Mouse (Mus musculus) liver, embryonic 15.5 days (tissue): ENCODE results near the gene Cbx7. TPM values are rescaled to one million over a fixed set of nuclear protein-coding genes. Genes with fewer than 3 reads are reported as not detected.

Experiments
- ATAC-seq: fragments of 200-750 bp; cut with Nextera tagmentation; 2 replicates; pipeline ENCODE4 v1.8.0; 2017; ENCODE audit warnings: moderate number of reproducible peaks, mild to moderate bottlenecking, moderate library complexity; ENCODE audit not compliant: insufficient read depth
- H3K27ac ChIP-seq: fragments of 300-500 bp; sonication (generic); replicated peaks from 2 replicates; pipeline ENCODE4 v1.5.1; 2015; ENCODE audit warnings: mild to moderate bottlenecking, inconsistent platforms
- H3K27me3 ChIP-seq: fragments of 300-500 bp; sonication (generic); 2 replicates; pipeline ENCODE4 v1.6.1; 2015; ENCODE audit warnings: mild to moderate bottlenecking, inconsistent platforms
- H3K36me3 ChIP-seq: fragments of 300-500 bp; sonication (generic); replicated peaks from 2 replicates; pipeline ENCODE4 v1.6.1; 2015; ENCODE audit warnings: moderate library complexity, mild to moderate bottlenecking, inconsistent platforms
- H3K4me1 ChIP-seq: fragments of 300-500 bp; sonication (generic); replicated peaks from 2 replicates; pipeline ENCODE4 v1.6.1; 2015; ENCODE audit warnings: inconsistent platforms
- H3K4me2 ChIP-seq: fragments of 300-500 bp; sonication (generic); 2 replicates; pipeline ENCODE4 v1.6.1; 2015; ENCODE audit warnings: moderate library complexity, mild to moderate bottlenecking, inconsistent platforms
- H3K4me3 ChIP-seq: fragments of 300-500 bp; sonication (generic); replicated peaks from 2 replicates; pipeline ENCODE4 v1.5.1; 2015; ENCODE audit warnings: mild to moderate bottlenecking, inconsistent platforms
- H3K9ac ChIP-seq: fragments of 300-500 bp; sonication (generic); 2 replicates; pipeline ENCODE4 v1.6.1; 2015; ENCODE audit warnings: moderate library complexity, mild to moderate bottlenecking, inconsistent platforms
- H3K9me3 ChIP-seq: fragments of 300-500 bp; sonication (generic); replicated peaks from 2 replicates; pipeline ENCODE4 v1.6.1; 2016; ENCODE audit warnings: inconsistent platforms
- WGBS: fragments of 180-500 bp; shearing (Covaris S2); methylation state at CpG from one replicate; pipeline ENCODE4 v1.1.7; 2015; ENCODE audit warnings: mixed read lengths; ENCODE audit not compliant: insufficient replicate concordance; 5-methylcytosine and 5-hydroxymethylcytosine counted together
- polyA plus RNA-seq: library from polyadenylated mRNA; unstranded; fragments of >200 nt; fragmentation: Nextera tagmentation; extraction: Ambion mirVana; gene quantifications from 2 replicates; pipeline ENCODE4 v1.2.1, GENCODE M21; 2015

Gene Cbx7
- polyA plus RNA-seq, 1 experiment from 2014 or later: 0.97 TPM

DNA sequence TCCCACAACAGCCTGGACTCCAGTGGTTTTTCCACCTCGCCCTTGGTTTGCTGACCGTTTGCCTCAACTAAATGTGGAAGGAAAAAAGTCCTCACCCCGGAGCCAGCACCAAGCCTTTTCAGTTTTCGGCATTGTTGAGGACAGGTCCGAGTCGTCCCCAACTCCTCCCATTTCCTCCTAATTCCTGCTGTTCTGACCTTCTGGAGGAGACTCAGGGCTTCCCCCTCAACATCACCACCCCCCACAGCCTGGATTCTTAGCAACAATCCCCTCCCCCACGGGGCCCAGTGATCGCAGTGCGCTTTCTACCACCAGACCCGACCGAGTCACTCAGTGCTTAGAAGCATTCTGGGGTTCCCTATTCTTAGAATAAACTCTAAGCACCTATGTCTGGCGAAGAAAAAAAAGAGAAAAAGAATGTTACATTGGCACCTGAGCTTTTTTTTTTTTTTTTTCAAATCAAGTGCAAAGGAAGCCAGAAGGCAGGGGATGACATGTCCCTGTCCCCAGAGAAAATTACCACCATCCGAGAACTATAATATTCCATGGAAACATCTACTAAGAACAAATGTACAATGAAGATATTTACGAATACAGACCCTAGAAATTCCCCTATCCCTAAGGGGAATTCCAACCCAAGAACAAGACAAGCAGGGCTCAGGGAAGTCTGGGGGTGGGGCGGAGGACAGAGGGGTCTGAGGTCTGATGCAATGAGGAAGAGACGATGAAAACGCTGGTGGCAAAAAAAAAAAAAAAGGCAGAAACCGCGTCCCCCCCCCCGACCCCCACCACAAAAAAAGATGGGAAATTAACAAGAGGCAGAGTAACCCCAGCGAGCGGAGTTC is 37.0 kb downstream of the Cbx7 start:
- Histone ChIP-seq H3K4me2 (peak overlapping the region; percentile 11), H3K9me3 (no peaks in the 10 kb centered on the region), H3K36me3 (no peaks in the 10 kb centered on the region), H3K9ac (no peak overlapping the region), H3K4me3 (0 out of 2 replicates have a peak overlapping the region, but pooled peaks have one; percentile 1), H3K27me3 (peaks cover 73% of the 10 kb centered on the region), H3K27ac (no peak overlapping the region), H3K4me1 (peaks cover 33% of the 10 kb centered on the region)
- 3% methylated on average over 22 of the region's 22 CpGs for WGBS
- ATAC-seq: no peak

DNA sequence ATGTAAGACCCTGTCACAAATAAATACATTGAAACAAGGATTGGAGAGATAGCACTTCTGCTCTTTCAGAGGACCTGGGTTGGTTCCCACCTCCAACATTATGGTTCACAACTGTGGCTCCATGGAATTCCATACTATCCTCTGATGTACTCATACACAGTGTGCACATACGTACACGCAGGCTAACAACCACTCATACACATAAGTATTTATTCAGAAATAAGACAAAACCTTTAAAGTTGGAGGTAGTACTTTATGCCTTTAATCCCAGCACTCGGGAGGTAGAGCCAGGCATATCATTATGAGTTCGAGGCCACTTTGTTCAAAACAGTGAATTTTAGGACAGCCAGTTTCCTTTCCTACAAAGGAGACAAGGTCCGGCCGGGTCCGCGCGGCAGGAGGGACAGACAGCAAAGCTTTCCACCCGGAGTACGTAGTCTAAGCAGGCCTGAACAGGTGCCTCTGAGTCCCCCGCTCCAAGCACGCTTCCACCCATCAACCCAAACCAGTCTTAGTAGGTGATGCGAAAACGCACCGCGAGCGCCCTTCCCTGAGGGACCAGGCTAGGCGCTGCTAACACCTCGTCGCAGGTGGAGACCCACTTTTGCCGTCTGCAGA is 37.8 kb downstream of the Cbx7 start:
- Histone ChIP-seq H3K4me2 (peak overlapping the region; percentile 98), H3K9me3 (no peaks in the 10 kb centered on the region), H3K9ac (no peak overlapping the region), H3K27ac (no peak overlapping the region), H3K4me3 (peak overlapping the region; percentile 83), H3K27me3 (peaks cover 72% of the 10 kb centered on the region), H3K36me3 (no peaks in the 10 kb centered on the region), H3K4me1 (peaks cover 40% of the 10 kb centered on the region)
- 8% methylated on average over 22 of the region's 22 CpGs for WGBS
- no peak for ATAC-seq

DNA sequence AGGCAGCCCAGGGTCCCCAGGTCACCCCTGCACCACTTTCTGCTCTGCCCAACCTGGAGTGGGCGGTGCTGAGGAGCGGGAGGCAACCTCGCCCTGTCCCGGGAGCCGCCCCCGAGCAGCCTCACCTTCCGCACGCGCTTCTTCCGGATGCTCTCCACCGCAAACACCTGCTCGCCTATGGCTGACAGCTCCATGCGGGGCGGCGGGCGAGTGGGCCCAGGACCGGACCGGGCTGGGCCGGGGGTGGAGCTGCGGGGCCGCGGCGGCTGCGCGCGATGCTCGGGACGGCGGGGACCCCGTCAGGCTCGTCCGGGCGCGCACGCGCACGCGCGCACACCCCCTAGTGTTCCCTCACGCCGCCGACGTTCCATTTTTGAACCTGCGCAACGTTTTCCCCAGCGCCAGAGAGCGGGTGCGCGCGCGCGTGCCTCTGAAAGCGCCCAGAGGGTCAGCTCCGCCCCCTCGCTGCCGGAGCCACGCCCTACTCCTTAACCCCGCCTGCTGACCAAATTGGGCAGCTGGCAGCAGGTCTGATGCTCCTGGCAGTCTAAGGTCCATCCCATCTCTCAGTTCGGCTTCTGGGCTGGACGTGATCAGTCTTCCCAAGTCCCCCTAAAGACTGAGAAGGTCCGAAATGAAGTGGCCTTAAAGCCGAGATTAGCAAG is 38.5 kb downstream of the Cbx7 start:
- Histone ChIP-seq H3K4me1 (peaks cover 45% of the 10 kb centered on the region), H3K27me3 (peaks cover 67% of the 10 kb centered on the region), H3K4me3 (peak overlapping the region; percentile 83), H3K36me3 (no peaks in the 10 kb centered on the region), H3K27ac (peak overlapping the region; percentile 84), H3K9ac (peak overlapping the region; percentile 66), H3K9me3 (no peaks in the 10 kb centered on the region), H3K4me2 (peak overlapping the region; percentile 98)
- ATAC-seq: peak; percentile 53
- under 1% methylated on average over 62 of the region's 62 CpGs for WGBS

DNA sequence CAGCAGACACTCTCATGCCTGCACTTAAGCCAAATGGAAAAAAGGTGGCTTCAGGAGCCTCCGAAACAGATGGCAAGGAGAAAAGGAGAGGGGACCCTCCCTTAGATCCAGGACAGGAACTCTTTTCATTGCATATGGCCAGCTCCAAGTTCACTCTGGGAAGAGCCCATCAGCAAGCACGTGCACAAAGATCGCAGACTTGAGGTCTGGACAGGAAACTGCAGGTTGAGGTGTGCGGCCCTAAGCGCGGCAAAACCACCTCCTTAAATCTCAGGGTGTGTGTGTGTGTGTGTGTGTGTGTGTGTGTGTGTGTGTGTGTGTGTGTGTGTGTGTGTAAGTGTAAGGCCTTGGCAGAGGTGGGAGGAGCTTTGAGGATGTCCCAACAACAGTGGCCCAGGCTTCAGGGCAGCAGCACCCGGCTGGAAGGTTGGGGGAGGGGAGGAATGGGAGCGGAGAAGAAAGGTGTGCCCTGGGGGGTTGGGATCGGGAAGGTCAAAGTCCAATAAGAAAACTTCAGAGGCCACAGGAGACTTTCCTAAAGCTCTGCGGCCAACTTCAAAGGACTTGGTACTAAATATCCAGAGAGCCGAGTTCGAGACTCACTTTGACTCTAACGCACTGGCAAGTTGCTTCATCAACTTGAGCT is 39.3 kb downstream of the Cbx7 start:
- Histone ChIP-seq H3K4me2 (peak overlapping the region; percentile 98), H3K4me3 (peak overlapping the region; percentile 83), H3K9me3 (no peaks in the 10 kb centered on the region), H3K27ac (peak overlapping the region; percentile 84; the same call in 1 of the 2 replicates), H3K9ac (peak overlapping the region; percentile 66), H3K4me1 (peaks cover 54% of the 10 kb centered on the region), H3K27me3 (peaks cover 60% of the 10 kb centered on the region), H3K36me3 (no peaks in the 10 kb centered on the region)
- no peak for ATAC-seq
- WGBS: 38% methylated on average over 13 of the region's 13 CpGs

DNA sequence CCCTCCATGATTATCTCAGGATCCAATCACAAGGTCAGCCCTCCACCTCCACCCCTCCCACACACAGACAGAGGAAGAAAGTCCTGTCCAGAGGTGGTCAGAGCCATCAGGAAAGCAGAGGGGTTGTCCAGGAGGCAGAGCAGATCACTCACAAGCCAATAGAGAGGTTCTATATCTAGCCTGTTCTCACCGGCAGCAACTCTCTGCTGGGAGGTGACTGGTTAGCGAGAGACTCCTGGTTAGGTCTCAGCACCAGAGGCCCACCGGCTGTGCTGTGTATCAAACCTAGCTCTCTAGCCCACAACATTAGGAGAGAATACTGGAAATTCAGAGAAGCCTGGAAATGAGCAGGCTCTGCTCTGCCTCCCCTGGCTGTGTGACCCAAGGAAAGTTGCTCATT is 41.2 kb downstream of the Cbx7 start:
- H3K9ac ChIP-seq: no peak overlapping the region
- no peaks in the 10 kb centered on the region for H3K36me3 ChIP-seq
- H3K27ac ChIP-seq: no peak overlapping the region
- 84% methylated on average over 3 of the region's 3 CpGs for WGBS
- no peaks in the 10 kb centered on the region for H3K9me3 ChIP-seq
- ATAC-seq: no peak
- H3K27me3 ChIP-seq: peaks cover 42% of the 10 kb centered on the region
- H3K4me3 ChIP-seq: no peak overlapping the region
- H3K4me2 ChIP-seq: no peak overlapping the region
- peaks cover 55% of the 10 kb centered on the region for H3K4me1 ChIP-seq

DNA sequence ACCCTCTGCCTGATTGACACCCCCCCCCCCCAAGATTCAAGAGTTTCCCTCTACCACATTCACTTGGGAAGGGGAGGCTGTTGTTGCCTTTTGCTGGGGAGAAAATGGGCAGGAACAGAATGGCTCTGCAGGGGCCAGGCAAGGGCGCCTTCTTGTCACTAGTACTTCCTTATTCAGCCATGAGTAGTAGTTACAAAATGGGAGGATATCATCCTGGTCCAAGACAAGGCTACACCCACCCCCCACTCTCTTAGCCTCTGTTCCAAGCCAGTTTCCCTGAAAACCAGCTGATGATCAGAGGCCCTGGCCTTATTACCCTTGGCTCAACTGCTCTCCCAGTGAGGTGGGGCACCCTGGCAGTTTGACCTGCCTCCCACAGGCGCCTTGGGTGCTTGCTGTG is 42.2 kb downstream of the Cbx7 start:
- H3K27me3 ChIP-seq: peaks cover 32% of the 10 kb centered on the region
- no peaks in the 10 kb centered on the region for H3K9me3 ChIP-seq
- 62% methylated on average over 2 of the region's 2 CpGs for WGBS
- H3K27ac ChIP-seq: peak overlapping the region; percentile 94
- ATAC-seq: no peak
- H3K4me3 ChIP-seq: 0 out of 2 replicates have a peak overlapping the region, but pooled peaks have one; percentile 66
- H3K4me2 ChIP-seq: peak overlapping the region; percentile 81
- H3K4me1 ChIP-seq: peaks cover 54% of the 10 kb centered on the region
- H3K36me3 ChIP-seq: no peaks in the 10 kb centered on the region
- peak overlapping the region; percentile 75 for H3K9ac ChIP-seq

DNA sequence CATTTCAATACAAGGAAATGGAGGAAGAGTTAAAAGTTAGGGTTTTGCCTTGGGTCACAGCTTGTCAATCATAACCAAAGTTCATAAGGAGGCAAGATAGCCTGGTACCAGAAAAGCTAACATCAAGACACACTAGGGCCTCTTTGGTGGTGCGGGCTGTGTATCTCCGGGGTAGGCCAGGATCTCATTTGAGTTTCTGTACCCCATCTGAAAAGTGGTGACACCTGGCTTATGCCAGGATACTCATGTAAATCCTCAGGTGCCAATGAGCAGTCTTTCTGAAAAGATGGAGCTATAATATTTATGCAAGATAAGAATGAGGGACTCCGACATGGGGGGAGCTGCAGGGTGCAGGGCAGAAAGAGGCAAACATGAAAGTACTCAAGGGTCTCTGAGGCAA is 42.6 kb downstream of the Cbx7 start:
- peak overlapping the region; percentile 75 for H3K9ac ChIP-seq
- no peak; the same call in 1 of the 2 replicates for ATAC-seq
- H3K4me1 ChIP-seq: peaks cover 50% of the 10 kb centered on the region
- no peaks in the 10 kb centered on the region for H3K9me3 ChIP-seq
- peak overlapping the region; percentile 66 for H3K4me3 ChIP-seq
- WGBS: 76% methylated on average over 3 of the region's 3 CpGs
- H3K27ac ChIP-seq: peak overlapping the region; percentile 94
- peaks cover 28% of the 10 kb centered on the region for H3K27me3 ChIP-seq
- H3K4me2 ChIP-seq: peak overlapping the region; percentile 81
- H3K36me3 ChIP-seq: no peaks in the 10 kb centered on the region

DNA sequence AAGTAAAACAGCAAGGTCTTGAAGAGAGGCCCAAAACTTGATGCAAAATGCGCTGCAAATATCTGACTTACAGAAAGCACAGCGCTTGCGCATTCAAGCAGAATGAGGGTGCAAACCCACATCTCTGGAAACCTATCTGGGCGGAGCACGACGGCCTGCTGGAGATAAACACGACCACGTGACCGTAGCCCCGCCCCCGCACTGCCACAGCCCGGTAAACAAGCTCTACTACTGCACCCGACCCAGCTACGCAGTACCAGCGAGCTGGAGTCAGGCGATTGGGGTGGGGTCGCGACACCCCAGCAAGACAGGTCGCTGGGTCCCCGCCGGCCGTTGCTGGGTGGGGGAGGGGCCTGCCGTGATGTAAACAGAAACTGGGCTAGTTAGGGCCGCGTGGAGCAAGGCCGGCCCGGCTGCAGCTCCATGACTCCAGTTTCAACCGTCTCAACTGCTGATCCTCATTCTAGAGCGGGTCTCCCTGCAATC is 43.2 kb downstream of the Cbx7 start:
- Histone ChIP-seq H3K9ac (peak overlapping the region; percentile 75), H3K4me1 (peaks cover 44% of the 10 kb centered on the region), H3K4me3 (peak overlapping the region; percentile 66), H3K27me3 (peaks cover 22% of the 10 kb centered on the region), H3K9me3 (no peaks in the 10 kb centered on the region), H3K36me3 (no peaks in the 10 kb centered on the region), H3K27ac (peak overlapping the region; percentile 94), H3K4me2 (peak overlapping the region; percentile 81)
- ATAC-seq: peak; percentile 91
- WGBS: under 1% methylated on average over 29 of the region's 29 CpGs

DNA sequence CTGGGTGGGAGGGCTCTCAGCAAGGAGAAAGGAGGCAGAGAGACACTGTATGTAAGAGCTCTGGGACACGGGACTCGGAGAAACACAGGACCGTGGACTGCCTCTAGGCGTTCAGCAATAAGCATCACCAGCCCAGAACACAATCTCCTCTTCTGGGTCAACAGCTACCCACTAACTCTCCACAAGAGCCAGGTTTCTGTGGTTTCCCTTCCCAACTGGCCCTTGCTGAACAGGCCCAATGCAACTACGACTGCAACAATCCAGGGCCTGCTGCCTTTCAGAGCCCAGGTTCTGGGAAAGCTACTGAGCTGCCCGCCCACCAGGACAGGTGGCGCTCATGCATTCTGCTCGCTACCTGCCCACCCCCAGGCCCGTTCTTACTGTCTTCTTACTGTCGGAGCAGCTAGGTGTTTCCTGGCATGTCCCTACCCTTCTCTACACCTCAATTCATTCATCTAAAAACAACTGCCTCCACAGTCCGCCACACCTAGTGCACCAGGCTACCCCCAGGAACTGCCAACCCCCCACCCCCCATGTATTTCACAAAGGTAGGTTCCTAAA is 44.0 kb downstream of the Cbx7 start:
- Histone ChIP-seq H3K9me3 (no peaks in the 10 kb centered on the region), H3K9ac (peak overlapping the region; percentile 59), H3K36me3 (no peaks in the 10 kb centered on the region), H3K4me1 (peaks cover 37% of the 10 kb centered on the region), H3K27ac (peak overlapping the region; percentile 94), H3K4me3 (peak overlapping the region; percentile 66), H3K4me2 (peak overlapping the region; percentile 81), H3K27me3 (peaks cover 14% of the 10 kb centered on the region)
- ATAC-seq: no peak
- WGBS: 66% methylated on average over 11 of the region's 11 CpGs

DNA sequence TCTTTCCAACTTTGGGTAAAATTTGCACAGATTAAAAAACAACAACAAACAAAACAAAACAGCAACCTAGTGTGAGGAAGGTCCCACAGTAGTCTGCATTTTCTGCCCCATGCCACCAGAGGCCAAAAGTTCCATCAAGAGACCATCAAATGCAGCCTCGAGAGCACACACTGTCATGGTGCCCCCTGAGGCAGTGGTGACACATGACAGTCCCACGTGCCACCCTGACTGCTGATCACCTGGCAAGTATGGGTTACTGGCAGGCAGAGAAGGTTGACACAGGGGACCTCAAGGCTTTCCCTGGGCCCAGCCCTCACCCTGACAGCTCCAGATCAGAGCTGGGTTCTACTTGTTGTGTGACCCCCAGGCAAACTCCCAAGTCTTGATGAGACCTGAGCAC is 51.1 kb downstream of the Cbx7 start:
- Histone ChIP-seq H3K27me3 (no peaks in the 10 kb centered on the region), H3K9me3 (no peaks in the 10 kb centered on the region), H3K27ac (no peak overlapping the region), H3K4me1 (no peaks in the 10 kb centered on the region), H3K9ac (no peak overlapping the region), H3K4me2 (no peak overlapping the region), H3K4me3 (no peak overlapping the region), H3K36me3 (no peaks in the 10 kb centered on the region)
- WGBS: 50% methylated on average over 2 of the region's 2 CpGs
- no peak for ATAC-seq
